Mouse (Mus musculus): ENCODE results near the gene Zscan26. TPM values are rescaled to one million over a fixed set of nuclear protein-coding genes. Genes with fewer than 3 reads are reported as not detected.

Gene Zscan26
- total and polyA plus RNA-seq, 3 experiments, result 14.2 to 20.9 (median 14.8) TPM

DNA sequence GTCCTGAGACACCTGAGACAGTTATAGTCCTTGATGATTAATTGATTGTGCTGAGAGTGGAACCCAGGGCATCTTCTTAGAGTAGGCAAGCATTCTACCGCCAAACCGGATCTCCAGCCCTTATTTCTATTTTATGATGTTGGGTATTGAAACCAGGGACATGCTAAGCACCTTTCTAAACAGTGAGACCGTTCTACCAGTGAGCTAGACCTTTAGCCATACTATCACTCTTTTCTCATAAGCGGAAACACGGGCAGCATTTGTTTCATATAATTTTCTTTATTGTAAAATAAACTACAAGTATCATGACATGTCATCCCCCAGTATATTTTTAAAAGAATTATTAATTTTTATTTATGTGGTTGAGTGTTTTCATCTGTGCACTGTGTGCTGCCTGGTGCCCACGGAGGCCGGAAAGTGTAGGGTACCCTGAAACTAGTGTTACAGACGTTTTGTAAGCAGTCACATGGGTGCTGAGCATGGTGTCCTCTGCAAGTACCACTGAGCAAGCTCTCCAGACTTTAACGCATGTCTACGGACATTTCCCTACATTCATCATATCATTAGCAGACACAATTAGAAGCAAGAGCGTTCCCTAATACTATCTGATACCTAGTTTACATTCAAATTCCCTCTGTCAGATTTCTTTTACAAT lies 44.6 kb downstream of the Zscan26 start:
- dilution Hi-C loops (cut with MboI; ENCODE audit: extremely low pct_ligation_motif_present, extremely low pct_unique_long_range_greater_than_20kb, low sequenced_read_pairs), result no loop called here
- Histone ChIP-seq H3K9me3 (replicated peaks; ENCODE audit: low read length) (no peaks in the 10 kb centered on the region), H3K36me3 (replicated peaks in 1 of 2; ENCODE audit: control insufficient read depth in 1 of 2, insufficient read depth in 1 of 2, low read length in 1 of 2) (no peaks in the 10 kb centered on the region), H3K27ac (ENCODE audit: insufficient read depth, low read depth) (no peak overlapping the region), H3K9ac (ENCODE audit: insufficient read depth, low read depth) (no peak overlapping the region), H3K4me2 (ENCODE audit: insufficient read depth, low read depth, poor library complexity, severe bottlenecking) (no peak overlapping the region), H3K79me2 (replicated peaks; ENCODE audit: control insufficient read depth, extremely low read depth, insufficient read depth, poor library complexity, severe bottlenecking) (no peaks in the 10 kb centered on the region), H3K27me3 (replicated peaks) (no peaks in the 10 kb centered on the region), H3K4me3 (replicated peaks in 1 of 3; ENCODE audit: low read depth in 2 of 3, low read length in 2 of 3, poor library complexity in 1 of 3) (no peak overlapping the region), H3K4me1 (ENCODE audit: control insufficient read depth in 1 of 2, insufficient read depth in 2 of 2) (no peaks in the 10 kb centered on the region)
- in situ Hi-C loops (cut with MboI; ENCODE audit: low pct_ligation_motif_present, low pct_unique_long_range_greater_than_20kb, low sequenced_read_pairs), result loop anchor here (10.0 to 25.0 kb wide), 2 partner anchors 46 to 603 kb away; partner anchors contain the start of genes Prss16 and Zscan26
- no peak for TF ChIP-seq CHD2 (IDR thresholded peaks at IDR 0.05; ENCODE audit: low read length)
- TF ChIP-seq MXI1 (IDR thresholded peaks at IDR 0.05; ENCODE audit: low read depth, low read length), result no peak
- no peak for TF ChIP-seq NELFE (IDR thresholded peaks at IDR 0.05; ENCODE audit: low read depth, low read length)
- TF ChIP-seq POLR2AphosphoS2 (IDR thresholded peaks at IDR 0.05; ENCODE audit: low read depth, low read length), result no peak
- TF ChIP-seq EP300 (IDR thresholded peaks at IDR 0.05; ENCODE audit: low read length), result no peak
- no peak for TF ChIP-seq SIN3A (IDR thresholded peaks at IDR 0.05; ENCODE audit: low read length)
- TF ChIP-seq UBTF (IDR thresholded peaks at IDR 0.05; ENCODE audit: low read depth, low read length), result no peak
- no peak for TF ChIP-seq JUND (conservative IDR thresholded peaks at IDR 0.05; ENCODE audit: low read depth, low read length)
- TF ChIP-seq IRF4 (IDR thresholded peaks at IDR 0.05; ENCODE audit: low read depth, low read length), result no peak
- TF ChIP-seq ETS1 (conservative IDR thresholded peaks at IDR 0.05; ENCODE audit: low read depth, low read length), result no peak
- no peak for TF ChIP-seq MYC (IDR thresholded peaks at IDR 0.05; ENCODE audit: low read depth, low read length)
- TF ChIP-seq USF2 (conservative IDR thresholded peaks at IDR 0.05; ENCODE audit: low read depth, low read length), result no peak
- no peak for TF ChIP-seq ZNF384 (IDR thresholded peaks at IDR 0.05; ENCODE audit: low read depth, low read length)
- TF ChIP-seq TBP (conservative IDR thresholded peaks at IDR 0.05; ENCODE audit: low read depth, low read length), result no peak
- no peak for TF ChIP-seq USF1 (IDR thresholded peaks at IDR 0.05; ENCODE audit: low read depth, low read length)
- no peak for TF ChIP-seq ZKSCAN1 (IDR thresholded peaks at IDR 0.05; ENCODE audit: borderline replicate concordance, low read depth, low read length)
- TF ChIP-seq MAFK (IDR thresholded peaks at IDR 0.05; ENCODE audit: insufficient replicate concordance, low read length), result no peak
- TF ChIP-seq PAX5 (IDR thresholded peaks at IDR 0.05; ENCODE audit: low read length), result no peak
- DNase-seq (ENCODE audit: extremely low read depth), result no peak

DNA sequence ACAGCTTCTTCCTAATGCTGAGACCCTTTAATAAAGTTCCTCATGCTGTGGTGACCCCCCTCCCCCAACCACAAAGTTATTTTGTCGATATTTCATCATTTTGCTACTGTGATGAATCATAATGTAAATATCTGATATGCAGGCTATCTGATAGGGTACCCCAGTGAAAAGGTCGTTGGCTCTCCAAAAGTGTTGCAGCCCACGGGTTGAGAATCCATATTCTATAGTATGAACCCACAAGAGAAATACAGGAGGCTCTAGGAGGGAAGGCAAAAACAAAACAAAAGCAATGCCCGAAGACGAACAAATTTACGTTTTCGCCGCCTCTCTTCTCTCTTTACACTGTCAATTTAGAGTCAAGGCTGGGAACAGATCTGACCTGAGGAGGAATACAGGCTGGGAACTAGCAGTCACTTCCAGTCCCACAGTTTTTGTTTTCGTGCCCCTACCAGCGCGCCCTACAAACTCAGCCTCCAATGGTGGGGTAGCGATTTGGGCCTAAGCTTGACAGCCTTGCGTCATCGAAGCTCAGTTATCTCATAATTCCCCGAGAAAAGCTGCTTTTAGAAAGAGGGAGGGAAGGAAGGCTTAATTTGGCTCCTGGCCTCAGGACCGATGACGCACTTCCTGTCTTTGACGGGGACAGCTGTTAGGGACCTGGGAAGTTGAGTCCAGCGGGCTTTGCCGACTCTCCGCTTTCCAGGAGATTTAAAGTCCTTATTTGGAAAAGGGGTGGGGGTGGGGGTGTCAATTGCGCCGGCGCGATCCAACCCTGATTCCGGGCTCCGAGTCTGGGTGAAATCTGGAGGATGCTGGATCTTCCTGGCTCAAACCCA lies 45.3 kb downstream of the Zscan26 start:
- no peaks in the 10 kb centered on the region for H3K36me3 ChIP-seq (replicated peaks in 1 of 2; ENCODE audit: control insufficient read depth in 1 of 2, insufficient read depth in 1 of 2, low read length in 1 of 2)
- no peak overlapping the region for H3K4me3 ChIP-seq (replicated peaks in 1 of 3; ENCODE audit: low read depth in 2 of 3, low read length in 2 of 3, poor library complexity in 1 of 3)
- no peaks in the 10 kb centered on the region for H3K79me2 ChIP-seq (replicated peaks; ENCODE audit: control insufficient read depth, extremely low read depth, insufficient read depth, poor library complexity, severe bottlenecking)
- H3K9me3 ChIP-seq (replicated peaks; ENCODE audit: low read length), result no peaks in the 10 kb centered on the region
- no peak for TF ChIP-seq KAT2A (IDR thresholded peaks at IDR 0.05; ENCODE audit: insufficient replicate concordance, low read length)
- no peak for TF ChIP-seq RCOR1 (conservative IDR thresholded peaks at IDR 0.05; ENCODE audit: low read depth, low read length)
- TF ChIP-seq HCFC1 (IDR thresholded peaks at IDR 0.05; ENCODE audit: low read depth, low read length), result no peak
- no peak for TF ChIP-seq ZKSCAN1 (IDR thresholded peaks at IDR 0.05; ENCODE audit: borderline replicate concordance, low read depth, low read length)
- TF ChIP-seq JUND (conservative IDR thresholded peaks at IDR 0.05; ENCODE audit: low read depth, low read length), result no peak
- no peak for TF ChIP-seq EP300 (IDR thresholded peaks at IDR 0.05; ENCODE audit: low read length)
- no peak for TF ChIP-seq E2F4 (IDR thresholded peaks at IDR 0.05; ENCODE audit: insufficient replicate concordance, low read depth, low read length)
- TF ChIP-seq NELFE (IDR thresholded peaks at IDR 0.05; ENCODE audit: low read depth, low read length), result no peak
- TF ChIP-seq MAZ (IDR thresholded peaks at IDR 0.05; ENCODE audit: low read depth, low read length), result no peak
- H3K4me1 ChIP-seq (ENCODE audit: control insufficient read depth in 1 of 2, insufficient read depth in 2 of 2), result peaks cover 0 to under 1% of the 10 kb centered on the region in 2 experiments; a peak in 1 of 4 replicates
- H3K9ac ChIP-seq (ENCODE audit: insufficient read depth, low read depth), result no peak overlapping the region
- H3K27me3 ChIP-seq (replicated peaks), result no peaks in the 10 kb centered on the region
- dilution Hi-C loops (cut with MboI; ENCODE audit: extremely low pct_ligation_motif_present, extremely low pct_unique_long_range_greater_than_20kb, low sequenced_read_pairs), result no loop called here
- no peak overlapping the region for H3K4me2 ChIP-seq (ENCODE audit: insufficient read depth, low read depth, poor library complexity, severe bottlenecking)
- DNase-seq (ENCODE audit: extremely low read depth), result no peak
- no peak overlapping the region for H3K27ac ChIP-seq (ENCODE audit: insufficient read depth, low read depth)
- in situ Hi-C loops (cut with MboI; ENCODE audit: low pct_ligation_motif_present, low pct_unique_long_range_greater_than_20kb, low sequenced_read_pairs), result loop anchor here (10.0 to 25.0 kb wide), 2 partner anchors 47 to 604 kb away; partner anchors contain the start of genes Prss16 and Zscan26
